Mouse (Mus musculus): ENCODE data around the gene Arf6. TPM values are rescaled to one million over a fixed set of nuclear protein-coding genes. Genes with fewer than 3 reads are reported as not detected.

The Arf6 gene
- polyA plus RNA-seq, 1 experiment from 2014 or later = 53.3 TPM

DNA sequence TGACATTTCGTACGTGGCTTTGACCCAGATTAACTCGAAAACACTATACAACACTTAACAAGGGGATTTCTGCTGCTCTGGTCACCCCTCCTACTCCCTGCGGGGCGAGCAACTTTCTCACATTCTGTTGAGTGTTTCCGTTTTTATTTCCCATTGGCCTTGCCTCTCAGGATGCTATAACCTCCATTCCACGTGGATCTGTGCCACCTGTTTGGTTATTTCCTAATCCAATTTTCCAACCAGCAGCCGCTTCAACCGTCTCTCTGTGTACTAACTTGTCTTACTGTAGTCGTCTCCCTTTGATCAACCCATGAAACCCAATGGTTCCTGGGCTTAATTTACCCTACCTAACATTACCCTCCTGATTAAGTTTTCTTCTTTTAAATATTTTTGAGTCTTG lies 21.1 kb downstream of the Arf6 start:
- Histone ChIP-seq H3K36me3 (ENCODE audit: control insufficient read depth, insufficient read depth, low read length) (no peaks in the 10 kb centered on the region), H3K4me2 (ENCODE audit: low read length) (no peak overlapping the region), H3K4me3 (ENCODE audit: low read depth, low read length) (no peak overlapping the region), H3K27ac (ENCODE audit: low read depth) (no peak overlapping the region), H3K9ac (ENCODE audit: low read length) (no peak overlapping the region), H3K4me1 (replicated peaks; ENCODE audit: control insufficient read depth, insufficient read depth, low read length) (no peaks in the 10 kb centered on the region), H3K9me3 (ENCODE audit: control insufficient read depth, low read length) (no peaks in the 10 kb centered on the region), H3K27me3 (replicated peaks; ENCODE audit: control insufficient read depth, insufficient read depth, low read length) (no peaks in the 10 kb centered on the region)
- 82% methylated on average over 10 of the region's 10 CpGs for WGBS
- ATAC-seq (replicated peaks; ENCODE audit: low FRiP score, low TSS enrichment, low read depth) (no peak), DNase-seq (ENCODE audit: low spot score) (no peak)

DNA sequence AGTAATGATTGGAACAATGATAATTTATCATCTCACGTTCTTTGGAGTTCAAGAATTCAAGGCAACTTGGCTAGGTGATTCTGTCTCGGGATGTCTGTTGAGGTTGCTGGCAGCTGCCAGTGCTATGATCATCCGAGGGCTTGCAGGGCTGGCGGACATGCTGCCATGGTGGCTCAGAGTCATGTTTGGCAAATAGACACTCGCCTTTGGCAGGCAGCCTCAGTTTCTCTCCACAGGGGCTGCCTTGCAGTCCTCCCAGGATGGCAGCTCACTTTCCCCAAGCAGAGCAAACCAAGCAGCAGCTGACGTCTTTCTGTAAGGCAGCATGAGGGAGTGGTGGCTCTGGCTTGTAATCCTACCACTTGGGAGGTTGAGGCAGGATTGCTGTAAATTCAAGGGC lies 22.5 kb downstream of the Arf6 start:
- DNase-seq (ENCODE audit: low spot score) = no peak
- Histone ChIP-seq H3K4me3 (ENCODE audit: low read depth, low read length) (no peak overlapping the region), H3K4me2 (ENCODE audit: low read length) (no peak overlapping the region), H3K4me1 (replicated peaks; ENCODE audit: control insufficient read depth, insufficient read depth, low read length) (no peaks in the 10 kb centered on the region), H3K36me3 (ENCODE audit: control insufficient read depth, insufficient read depth, low read length) (no peaks in the 10 kb centered on the region), H3K27ac (ENCODE audit: low read depth) (no peak overlapping the region), H3K27me3 (replicated peaks; ENCODE audit: control insufficient read depth, insufficient read depth, low read length) (no peaks in the 10 kb centered on the region), H3K9me3 (ENCODE audit: control insufficient read depth, low read length) (no peaks in the 10 kb centered on the region), H3K9ac (ENCODE audit: low read length) (no peak overlapping the region)
- whole genome bisulfite sequencing = 82% methylated on average over 6 of the region's 6 CpGs
- ATAC-seq (replicated peaks; ENCODE audit: low FRiP score, low TSS enrichment, low read depth) = no peak

DNA sequence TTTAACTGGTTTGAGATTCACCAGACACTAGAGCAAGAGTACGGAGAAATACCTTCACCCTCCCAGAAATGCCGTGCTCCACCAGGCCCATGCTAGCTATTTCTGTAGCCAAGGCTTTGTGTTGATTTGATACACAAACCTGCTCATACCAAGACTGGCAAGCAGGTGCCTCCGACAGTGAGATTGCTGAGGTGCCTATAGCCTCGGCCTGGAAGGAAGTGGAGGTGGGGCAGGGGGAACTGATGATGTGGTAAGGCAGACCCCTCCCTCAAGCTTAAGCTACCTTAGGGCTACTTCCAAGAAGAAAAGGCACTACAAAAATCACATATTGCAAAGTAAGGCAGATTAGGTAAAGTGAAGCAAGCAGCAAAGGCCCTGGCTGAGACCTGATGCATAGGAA lies 28.4 kb downstream of the Arf6 start:
- 59% methylated on average over 4 of the region's 4 CpGs for WGBS
- no peaks in the 10 kb centered on the region for H3K27me3 ChIP-seq (replicated peaks; ENCODE audit: control insufficient read depth, insufficient read depth, low read length)
- no peak for ATAC-seq (replicated peaks; ENCODE audit: low FRiP score, low TSS enrichment, low read depth)
- H3K9me3 ChIP-seq (ENCODE audit: control insufficient read depth, low read length) = no peaks in the 10 kb centered on the region
- no peak overlapping the region for H3K4me2 ChIP-seq (ENCODE audit: low read length)
- no peak overlapping the region for H3K9ac ChIP-seq (ENCODE audit: low read length)
- H3K4me3 ChIP-seq (ENCODE audit: low read depth, low read length) = no peak overlapping the region
- peaks cover 6% of the 10 kb centered on the region; the same call in 1 of the 2 replicates for H3K4me1 ChIP-seq (replicated peaks; ENCODE audit: control insufficient read depth, insufficient read depth, low read length)
- no peaks in the 10 kb centered on the region for H3K36me3 ChIP-seq (ENCODE audit: control insufficient read depth, insufficient read depth, low read length)
- H3K27ac ChIP-seq (ENCODE audit: low read depth) = no peak overlapping the region
- no peak for DNase-seq (ENCODE audit: low spot score)

DNA sequence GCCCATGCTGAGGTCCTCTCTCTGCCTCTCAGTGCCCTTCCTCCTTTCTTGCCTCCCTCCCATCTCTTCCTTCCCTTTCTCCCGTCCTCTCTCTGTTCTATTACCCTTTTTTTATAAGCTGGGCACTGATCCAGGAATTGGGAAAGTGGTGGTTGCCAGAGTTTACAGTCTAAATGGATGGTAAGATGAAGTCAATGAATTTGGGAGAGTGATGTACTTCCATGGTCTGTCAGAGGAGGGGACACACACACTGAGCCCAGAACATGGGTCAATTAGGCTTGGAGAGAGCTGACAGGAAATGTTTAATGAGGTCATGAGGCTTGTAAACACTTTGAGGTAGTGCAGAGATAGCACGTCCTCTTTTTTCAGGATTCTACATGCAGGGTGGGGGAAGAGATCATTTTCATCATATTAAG lies 28.9 kb downstream of the Arf6 start:
- Histone ChIP-seq H3K27me3 (replicated peaks; ENCODE audit: control insufficient read depth, insufficient read depth, low read length) (no peaks in the 10 kb centered on the region), H3K27ac (ENCODE audit: low read depth) (no peak overlapping the region), H3K9me3 (ENCODE audit: control insufficient read depth, low read length) (no peaks in the 10 kb centered on the region), H3K9ac (ENCODE audit: low read length) (no peak overlapping the region), H3K4me2 (ENCODE audit: low read length) (no peak overlapping the region), H3K4me1 (replicated peaks; ENCODE audit: control insufficient read depth, insufficient read depth, low read length) (peaks cover 6% of the 10 kb centered on the region; the same call in 1 of the 2 replicates), H3K36me3 (ENCODE audit: control insufficient read depth, insufficient read depth, low read length) (no peaks in the 10 kb centered on the region), H3K4me3 (ENCODE audit: low read depth, low read length) (no peak overlapping the region)
- WGBS = 10% methylated on average over 2 of the region's 2 CpGs
- DNase-seq (ENCODE audit: low spot score) = no peak
- ATAC-seq (replicated peaks; ENCODE audit: low FRiP score, low TSS enrichment, low read depth) = no peak; the same call in 1 of the 2 replicates

DNA sequence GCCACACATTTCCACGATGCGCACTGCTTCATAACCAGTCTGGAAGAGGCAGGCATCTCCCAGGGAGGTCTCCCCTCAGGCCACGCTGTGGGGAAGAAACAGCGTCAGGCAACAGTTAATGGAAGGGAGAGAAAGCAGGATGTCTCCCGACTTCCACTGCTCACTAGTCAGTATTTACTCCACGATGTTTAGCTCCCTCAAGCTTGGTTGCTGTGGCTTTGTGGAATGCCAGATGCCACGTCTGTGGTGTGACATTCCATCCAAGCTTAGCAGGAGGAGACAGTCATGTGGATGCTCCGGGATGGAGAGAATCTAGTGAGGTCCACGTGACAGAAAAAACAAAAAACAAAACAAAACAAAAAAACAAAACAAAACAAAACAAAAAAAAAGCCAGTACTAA lies 30.1 kb downstream of the Arf6 start:
- 48% methylated on average over 9 of the region's 9 CpGs for WGBS
- no peak for DNase-seq (ENCODE audit: low spot score)
- ATAC-seq (replicated peaks; ENCODE audit: low FRiP score, low TSS enrichment, low read depth) = no peak

DNA sequence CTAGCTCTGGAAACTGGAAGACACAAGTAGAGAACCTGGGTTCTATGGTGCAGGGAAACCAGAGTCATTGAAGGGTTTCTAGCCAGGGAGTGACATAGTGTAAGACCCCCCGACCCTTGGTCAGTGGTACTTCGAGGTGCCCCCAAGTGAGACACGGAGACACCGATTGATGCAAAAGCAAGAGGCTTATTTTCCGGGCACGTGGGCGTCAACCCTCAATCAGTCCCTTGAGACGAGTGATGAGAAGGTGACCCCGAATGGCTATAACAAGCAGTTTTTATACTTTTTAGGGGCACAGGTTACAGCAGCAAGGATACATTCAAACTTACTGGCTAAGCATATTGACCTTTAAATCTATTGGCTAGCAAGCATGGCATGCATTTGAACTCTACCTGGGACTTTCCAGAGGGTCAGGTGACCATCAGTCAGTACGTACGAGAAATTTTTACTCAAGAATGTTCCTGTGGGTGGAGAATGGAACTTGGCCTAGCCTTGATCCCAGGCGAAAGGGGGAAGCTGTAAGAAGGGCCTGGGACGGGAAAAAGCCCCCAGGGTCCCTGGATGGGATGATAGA lies 30.7 kb downstream of the Arf6 start:
- peaks cover 6% of the 10 kb centered on the region; the same call in 1 of the 2 replicates for H3K4me1 ChIP-seq (replicated peaks; ENCODE audit: control insufficient read depth, insufficient read depth, low read length)
- ATAC-seq (replicated peaks; ENCODE audit: low FRiP score, low TSS enrichment, low read depth) (no peak), DNase-seq (ENCODE audit: low spot score) (no peak)
- WGBS = 91% methylated on average over 13 of the region's 13 CpGs
- H3K4me3 ChIP-seq (ENCODE audit: low read depth, low read length) = no peak overlapping the region
- H3K9me3 ChIP-seq (ENCODE audit: control insufficient read depth, low read length) = no peaks in the 10 kb centered on the region
- no peaks in the 10 kb centered on the region for H3K27me3 ChIP-seq (replicated peaks; ENCODE audit: control insufficient read depth, insufficient read depth, low read length)
- H3K4me2 ChIP-seq (ENCODE audit: low read length) = no peak overlapping the region
- H3K36me3 ChIP-seq (ENCODE audit: control insufficient read depth, insufficient read depth, low read length) = no peaks in the 10 kb centered on the region
- no peak overlapping the region for H3K9ac ChIP-seq (ENCODE audit: low read length)
- H3K27ac ChIP-seq (ENCODE audit: low read depth) = no peak overlapping the region

More for the DNA sequence above, 30.1 kb downstream of the Arf6 start:
- H3K27ac ChIP-seq (ENCODE audit: low read depth) = no peak overlapping the region
- peaks cover 6% of the 10 kb centered on the region; the same call in 1 of the 2 replicates for H3K4me1 ChIP-seq (replicated peaks; ENCODE audit: control insufficient read depth, insufficient read depth, low read length)
- no peak overlapping the region for H3K4me3 ChIP-seq (ENCODE audit: low read depth, low read length)
- H3K27me3 ChIP-seq (replicated peaks; ENCODE audit: control insufficient read depth, insufficient read depth, low read length) = no peaks in the 10 kb centered on the region
- no peaks in the 10 kb centered on the region for H3K9me3 ChIP-seq (ENCODE audit: control insufficient read depth, low read length)
- H3K9ac ChIP-seq (ENCODE audit: low read length) = no peak overlapping the region
- no peak overlapping the region for H3K4me2 ChIP-seq (ENCODE audit: low read length)
- H3K36me3 ChIP-seq (ENCODE audit: control insufficient read depth, insufficient read depth, low read length) = no peaks in the 10 kb centered on the region

DNA sequence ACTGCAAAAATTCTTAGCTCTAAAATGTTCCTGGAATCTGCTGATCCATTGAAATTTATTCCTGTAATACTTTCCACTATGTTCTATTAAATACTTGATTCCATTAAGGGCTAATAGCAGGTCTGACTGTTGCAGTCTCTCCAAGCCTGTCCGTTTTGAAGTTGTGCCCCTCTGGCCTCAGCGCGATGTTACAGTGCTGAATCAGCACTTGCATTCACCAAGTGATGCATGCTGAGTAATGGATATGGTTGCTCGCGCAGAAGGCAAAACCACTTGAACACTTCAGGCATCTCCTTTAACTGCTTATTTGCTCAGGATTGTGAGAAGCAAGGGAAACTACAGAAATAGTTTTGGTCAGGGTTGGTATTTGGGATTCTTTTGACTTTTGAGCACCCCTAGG lies 38.8 kb downstream of the Arf6 start:
- H3K9ac ChIP-seq (ENCODE audit: low read length) = no peak overlapping the region
- 67% methylated on average over 5 of the region's 5 CpGs for WGBS
- H3K27ac ChIP-seq (ENCODE audit: low read depth) = no peak overlapping the region
- H3K4me1 ChIP-seq (replicated peaks; ENCODE audit: control insufficient read depth, insufficient read depth, low read length) = no peaks in the 10 kb centered on the region
- H3K4me3 ChIP-seq (ENCODE audit: low read depth, low read length) = no peak overlapping the region
- H3K9me3 ChIP-seq (ENCODE audit: control insufficient read depth, low read length) = no peaks in the 10 kb centered on the region
- ATAC-seq (replicated peaks; ENCODE audit: low FRiP score, low TSS enrichment, low read depth) (no peak), DNase-seq (ENCODE audit: low spot score) (no peak)
- H3K4me2 ChIP-seq (ENCODE audit: low read length) = no peak overlapping the region
- H3K27me3 ChIP-seq (replicated peaks; ENCODE audit: control insufficient read depth, insufficient read depth, low read length) = no peaks in the 10 kb centered on the region
- H3K36me3 ChIP-seq (ENCODE audit: control insufficient read depth, insufficient read depth, low read length) = no peaks in the 10 kb centered on the region

DNA sequence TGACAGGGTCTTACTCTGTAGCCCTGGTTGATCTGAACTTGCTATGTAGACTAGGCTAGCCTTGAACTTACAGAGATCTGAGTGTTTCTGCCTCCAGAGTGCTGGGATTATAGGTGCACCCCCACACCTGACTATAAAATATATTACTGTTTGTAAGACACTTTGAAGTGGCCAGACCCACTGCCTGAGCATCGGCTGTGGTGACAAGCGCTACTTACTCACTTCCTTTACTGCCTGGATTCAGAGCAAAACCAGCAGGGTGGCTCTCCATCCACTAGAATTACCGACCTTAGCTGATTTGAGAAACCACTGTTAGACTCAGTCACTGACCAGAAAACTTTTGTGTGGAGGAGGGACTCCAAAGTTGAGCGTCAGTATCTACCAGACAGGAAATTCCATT lies 40.0 kb downstream of the Arf6 start:
- Histone ChIP-seq H3K4me1 (replicated peaks; ENCODE audit: control insufficient read depth, insufficient read depth, low read length) (no peaks in the 10 kb centered on the region), H3K27me3 (replicated peaks; ENCODE audit: control insufficient read depth, insufficient read depth, low read length) (no peaks in the 10 kb centered on the region), H3K27ac (ENCODE audit: low read depth) (no peak overlapping the region), H3K9ac (ENCODE audit: low read length) (no peak overlapping the region), H3K9me3 (ENCODE audit: control insufficient read depth, low read length) (no peaks in the 10 kb centered on the region), H3K36me3 (ENCODE audit: control insufficient read depth, insufficient read depth, low read length) (no peaks in the 10 kb centered on the region), H3K4me2 (ENCODE audit: low read length) (no peak overlapping the region), H3K4me3 (ENCODE audit: low read depth, low read length) (no peak overlapping the region)
- DNase-seq (ENCODE audit: low spot score) (no peak), ATAC-seq (replicated peaks; ENCODE audit: low FRiP score, low TSS enrichment, low read depth) (no peak)
- WGBS = 40% methylated on average over 4 of the region's 4 CpGs

DNA sequence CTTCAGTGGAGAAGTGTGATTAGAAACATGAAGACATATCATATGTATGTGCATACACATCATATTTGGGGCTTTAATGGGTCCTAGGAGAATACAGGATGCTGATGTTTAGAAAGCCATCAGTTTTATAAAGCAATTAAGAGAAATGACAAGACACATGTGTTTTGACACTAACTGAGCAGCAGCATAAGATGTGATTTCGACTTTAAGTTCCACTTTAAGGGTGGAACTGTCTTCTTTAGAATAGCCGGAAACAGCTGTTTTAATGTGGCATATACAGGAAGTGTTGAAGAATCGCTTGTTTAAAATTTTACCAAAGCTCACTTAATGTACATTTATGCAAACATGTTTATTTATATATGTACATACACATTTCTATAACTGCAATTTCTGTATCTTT lies 41.4 kb downstream of the Arf6 start:
- Histone ChIP-seq H3K9me3 (ENCODE audit: control insufficient read depth, low read length) (no peaks in the 10 kb centered on the region), H3K36me3 (ENCODE audit: control insufficient read depth, insufficient read depth, low read length) (no peaks in the 10 kb centered on the region), H3K27ac (ENCODE audit: low read depth) (no peak overlapping the region), H3K4me1 (replicated peaks; ENCODE audit: control insufficient read depth, insufficient read depth, low read length) (no peaks in the 10 kb centered on the region; the same call in 1 of the 2 replicates), H3K4me3 (ENCODE audit: low read depth, low read length) (no peak overlapping the region), H3K27me3 (replicated peaks; ENCODE audit: control insufficient read depth, insufficient read depth, low read length) (no peaks in the 10 kb centered on the region), H3K9ac (ENCODE audit: low read length) (no peak overlapping the region), H3K4me2 (ENCODE audit: low read length) (no peak overlapping the region)
- WGBS = 56% methylated on average over 3 of the region's 3 CpGs
- DNase-seq (ENCODE audit: low spot score) (no peak), ATAC-seq (replicated peaks; ENCODE audit: low FRiP score, low TSS enrichment, low read depth) (no peak)

Data from intestine, embryonic 14.5 days (tissue).